Mouse (Mus musculus): Measurements from ENCODE around the gene Vmn1r185.

GRCm38 (mm10) chr7:26666011-26666410 lies 47.7 kb upstream of the Vmn1r185 start:
- TF ChIP-seq CTCF (IDR thresholded peaks at IDR 0.05; ENCODE audit: low read depth), result no peak
- no peak for TF ChIP-seq EP300 (IDR thresholded peaks at IDR 0.05; ENCODE audit: low read depth)

Data from liver, embryonic 14.5 days (tissue).